Mouse (Mus musculus) gastrocnemius, postnatal 10 days (tissue): ENCODE measurements at regions not wholly inside any gene's neighbourhood (a gene's known extent, or its start where the extent isn't known, plus 50 kb on each side); places are given as distances from the start of the nearest gene placed in this dataset.

Source experiments
- DNase-seq: peaks from one replicate; pipeline ENCODE4 v3.0.0; 2021; ENCODE audit warnings: mixed read lengths

DNA sequence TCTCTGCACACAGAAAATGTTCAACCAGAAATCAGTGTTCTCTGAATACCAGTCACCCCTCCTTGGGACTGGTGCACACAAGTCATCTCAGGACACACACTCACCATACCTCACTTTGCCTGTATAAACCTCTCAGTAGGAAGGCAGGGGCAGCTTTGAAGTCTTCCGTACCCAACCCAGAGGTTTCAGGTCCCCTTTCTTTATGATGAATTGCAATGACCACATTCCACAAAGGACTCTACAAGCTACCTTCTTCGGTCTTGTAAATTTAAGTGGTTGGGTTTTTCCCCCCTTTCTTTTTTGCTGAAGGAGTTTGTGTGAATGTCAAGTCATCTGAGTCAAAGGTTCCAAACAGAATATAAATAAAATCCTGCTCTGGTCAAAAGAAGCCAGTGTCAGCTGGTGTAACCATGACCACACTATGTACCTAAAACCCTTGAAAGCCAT lies 76.9 kb upstream of the Far2 start:
- DNase-seq: no peak

DNA sequence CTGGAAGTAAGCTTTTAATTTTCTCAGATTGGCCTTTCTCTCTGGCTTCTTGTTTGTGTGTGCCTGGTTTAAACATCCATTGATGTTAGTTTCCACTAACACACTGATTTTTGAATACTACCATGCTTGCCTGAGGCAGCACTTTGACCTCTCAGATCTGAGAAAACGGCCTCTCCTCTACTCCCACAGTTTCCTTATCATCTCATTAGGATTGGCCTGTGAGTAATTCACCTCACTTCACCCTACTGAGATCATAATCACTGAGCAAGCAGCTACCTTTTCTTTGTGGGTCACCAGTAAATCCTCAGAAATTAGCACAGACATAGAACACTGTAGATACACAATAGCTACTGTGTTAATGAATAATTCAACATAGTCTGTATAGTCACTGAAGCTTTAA lies 74.5 kb upstream of the Far2 start:
- no peak for DNase-seq

DNA sequence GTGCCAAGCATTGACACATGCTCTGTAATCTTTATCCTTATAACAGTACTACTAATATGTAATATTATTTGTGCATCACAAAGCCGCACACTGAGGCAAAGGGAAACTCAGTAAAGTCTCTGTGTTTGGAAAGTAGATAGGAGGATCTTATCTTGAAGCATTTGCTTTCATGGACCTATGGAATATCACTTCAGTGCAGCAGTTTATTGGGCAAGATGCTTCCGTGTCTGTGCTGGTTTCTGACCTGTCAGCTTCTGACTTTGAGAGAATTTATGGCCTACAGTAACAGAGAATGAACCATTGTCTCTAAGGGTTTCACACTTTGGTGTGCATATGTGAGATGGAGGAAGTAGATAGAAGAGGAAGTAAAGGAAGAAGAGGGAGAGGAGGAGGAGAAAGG lies 74.0 kb upstream of the Far2 start:
- no peak for DNase-seq

DNA sequence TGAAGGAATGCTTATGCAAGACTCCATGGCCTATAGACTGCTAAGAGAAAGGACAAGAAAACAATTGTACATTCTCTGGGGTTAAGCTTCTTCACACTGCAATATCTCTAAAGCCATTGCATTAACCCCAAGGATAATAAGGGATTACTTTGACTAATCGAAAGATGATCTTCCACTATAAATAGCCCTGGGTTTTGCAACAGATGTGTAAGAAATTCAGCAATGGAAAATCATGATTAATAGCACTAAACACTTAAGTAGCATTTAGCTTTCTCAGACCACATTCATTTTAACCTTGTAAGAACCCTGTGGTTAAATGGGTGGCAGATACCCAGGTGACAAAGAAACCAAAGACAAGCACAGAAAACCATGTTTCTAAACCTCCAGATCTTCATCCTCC lies 71.1 kb upstream of the Far2 start:
- no peak for DNase-seq

DNA sequence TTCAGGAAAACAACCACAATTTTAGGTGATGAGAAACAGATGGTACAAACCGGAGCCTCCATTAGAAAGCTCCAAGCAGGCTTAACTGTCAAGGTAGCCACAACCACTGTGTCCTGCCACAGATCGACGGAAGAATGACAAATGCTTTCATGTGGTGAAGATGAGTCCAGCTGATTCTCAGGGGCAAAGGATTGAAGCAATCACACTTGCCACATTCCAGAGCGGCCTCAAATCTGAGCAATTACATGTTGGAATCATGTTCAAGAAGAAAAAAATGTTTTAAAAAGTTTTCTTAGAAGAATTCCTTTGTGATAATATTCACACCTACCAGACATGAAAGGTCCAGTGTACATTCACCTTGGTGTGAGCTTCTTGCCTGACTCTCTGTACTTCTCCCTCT lies 57.7 kb upstream of the Far2 start:
- no peak for DNase-seq
